Mouse (Mus musculus) granulocyte monocyte progenitor cell, adult 5-6 weeks (primary cell): ENCODE measurements around the gene Gnaq. TPM values are rescaled to one million over a fixed set of nuclear protein-coding genes. Genes with fewer than 3 reads are reported as not detected.

ENCODE experiments used
- ATAC-seq: replicated peaks from 2 replicates; pipeline ENCODE4 v1.8.0; 2016; ENCODE audit warnings: mild to moderate bottlenecking, moderate TSS enrichment, inconsistent platforms; ENCODE audit not compliant: poor library complexity, severe bottlenecking
- total RNA-seq, 2 experiments: library from RNA; stranded (forward) in 1 of 2; stranded (reverse) in 1 of 2; fragments of 200-712, 200-1000 nt in 1 of 2; fragments of >200 nt in 1 of 2; fragmentation: Nextera tagmentation in 1 of 2; gene quantifications; 2 replicates each; pipeline ENCODE4 v1.2.3; 2014 to 2017

Gnaq gene
- total RNA-seq, 2 experiments from 2014 or later, result 12.3 to 21.2 TPM

DNA sequence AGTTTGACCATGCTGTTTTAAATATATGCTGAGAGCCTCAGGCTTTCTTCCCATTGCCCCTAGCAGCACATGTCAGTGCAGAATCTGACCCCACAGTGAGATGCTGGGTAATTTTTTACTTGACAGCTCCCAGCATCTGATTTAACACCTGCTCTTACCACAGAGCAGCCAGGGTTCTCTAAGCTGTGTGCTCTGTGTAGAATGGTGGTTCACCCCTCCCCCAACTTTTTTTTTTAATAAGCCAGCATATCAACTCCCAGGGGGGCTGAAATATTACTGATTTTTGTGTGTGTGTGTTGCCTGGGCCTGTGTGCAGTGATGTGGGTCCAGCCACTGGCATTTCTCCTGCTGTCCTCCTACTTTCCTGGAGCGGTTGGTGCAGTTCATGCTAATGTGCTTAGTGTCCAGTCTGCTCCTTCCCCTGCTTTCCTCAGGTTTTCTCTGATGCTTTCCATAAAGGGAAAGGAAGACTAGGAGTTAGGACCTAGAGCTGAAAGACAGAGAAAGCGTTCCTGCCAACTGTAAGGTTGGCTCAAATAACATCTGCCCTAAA is 159.5 kb downstream of the Gnaq start:
- ATAC-seq, result no peak

DNA sequence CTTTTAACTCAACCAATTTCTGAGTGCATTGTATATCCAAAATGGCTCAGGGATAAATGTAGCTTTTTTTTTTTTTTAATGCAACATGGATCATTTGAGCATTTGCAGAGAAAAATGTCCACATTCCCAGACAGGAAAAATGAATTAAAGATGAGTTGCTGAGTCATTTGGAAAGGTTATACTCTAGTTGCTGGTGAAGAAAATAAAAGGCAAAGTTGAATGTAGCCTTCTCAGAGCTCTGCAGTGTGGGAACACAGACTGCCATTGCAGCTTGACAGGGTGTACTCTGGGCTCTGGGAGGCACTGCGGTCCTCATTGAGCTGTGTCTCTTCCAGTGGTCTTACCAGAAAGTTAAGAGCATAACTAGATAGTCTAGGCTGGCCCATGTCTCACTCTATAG is 160.3 kb downstream of the Gnaq start:
- no peak for ATAC-seq

DNA sequence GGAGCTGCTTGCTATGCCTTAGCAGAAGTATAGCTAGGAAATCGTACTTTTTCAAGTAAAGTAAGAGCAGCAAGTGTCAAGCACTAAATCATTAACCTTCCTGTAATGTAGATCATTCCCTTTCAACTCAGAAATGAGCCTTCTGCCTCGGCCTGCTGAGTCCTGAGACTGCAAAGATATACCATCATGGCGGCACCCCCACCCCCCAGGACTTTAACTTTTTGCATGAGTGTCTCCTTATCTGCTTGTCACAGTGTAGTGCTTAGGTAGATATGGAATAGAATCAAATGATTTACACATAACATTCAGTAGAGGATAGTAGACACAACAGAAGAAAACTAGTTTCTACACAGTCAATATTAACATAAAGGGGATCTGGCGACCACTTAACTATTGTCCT is 167.8 kb downstream of the Gnaq start:
- ATAC-seq, result no peak

DNA sequence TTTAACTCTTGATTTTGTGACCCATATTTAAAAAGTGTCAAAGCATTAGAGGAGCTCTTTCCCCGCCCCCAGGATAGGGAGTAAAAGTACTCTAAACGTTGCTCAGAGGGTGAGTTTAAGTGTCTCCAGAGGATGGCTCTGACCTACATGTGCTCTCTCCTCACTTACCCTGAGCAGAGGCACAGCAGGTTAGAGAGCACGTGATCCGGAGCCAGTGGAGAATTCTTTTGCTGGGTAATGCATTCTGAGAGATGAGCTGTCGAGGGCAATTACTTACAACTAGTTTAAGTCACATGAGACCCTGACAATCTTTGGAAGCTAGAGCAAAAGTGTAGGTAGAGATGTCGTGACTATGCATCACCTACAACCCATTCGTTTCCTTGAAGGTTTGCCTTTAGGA is 168.7 kb downstream of the Gnaq start:
- no peak for ATAC-seq

DNA sequence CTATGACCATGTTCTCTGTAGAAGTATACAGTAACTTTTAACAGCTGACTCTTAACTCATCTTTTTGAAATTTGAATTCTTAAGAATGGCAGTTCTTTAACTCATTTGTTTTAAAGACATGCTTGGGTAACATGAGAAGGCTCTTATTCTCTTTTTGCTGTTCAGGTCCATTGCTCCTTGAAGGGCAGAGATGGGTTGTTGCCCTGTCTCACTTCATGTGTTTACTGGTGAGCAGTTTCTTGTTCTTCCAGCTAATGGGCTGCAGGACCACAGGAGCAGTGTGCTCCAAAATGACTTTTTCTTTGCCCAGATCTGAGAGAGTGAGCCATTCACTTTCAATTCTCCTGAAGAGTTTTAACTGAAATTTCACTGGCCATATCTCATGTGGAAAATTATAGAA is 176.4 kb downstream of the Gnaq start:
- no peak for ATAC-seq

DNA sequence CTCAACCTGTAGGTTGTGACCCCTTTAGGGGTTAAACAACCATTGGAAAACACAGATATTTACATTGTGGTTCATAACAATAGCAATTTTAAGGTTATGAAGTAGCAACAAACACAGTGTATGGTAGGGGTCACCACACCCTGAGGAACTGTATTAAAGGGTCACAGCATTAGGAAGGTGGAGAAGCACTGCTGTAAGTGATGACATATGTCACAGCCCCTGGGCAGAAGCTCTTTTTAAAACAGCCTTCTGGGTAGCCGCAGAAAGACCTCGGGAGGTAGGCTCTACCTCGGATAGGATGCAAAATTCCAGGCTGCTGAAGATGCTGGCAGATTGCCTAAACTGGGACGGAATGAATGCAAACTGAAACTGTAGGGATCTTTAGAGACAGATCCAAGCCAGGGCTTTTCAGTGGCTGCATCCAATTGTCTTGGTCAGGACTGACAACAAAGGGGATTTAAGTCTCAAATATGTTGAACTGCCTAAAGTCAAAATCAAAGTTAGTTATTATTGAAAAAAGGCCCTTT is 181.7 kb downstream of the Gnaq start:
- ATAC-seq, result no peak

DNA sequence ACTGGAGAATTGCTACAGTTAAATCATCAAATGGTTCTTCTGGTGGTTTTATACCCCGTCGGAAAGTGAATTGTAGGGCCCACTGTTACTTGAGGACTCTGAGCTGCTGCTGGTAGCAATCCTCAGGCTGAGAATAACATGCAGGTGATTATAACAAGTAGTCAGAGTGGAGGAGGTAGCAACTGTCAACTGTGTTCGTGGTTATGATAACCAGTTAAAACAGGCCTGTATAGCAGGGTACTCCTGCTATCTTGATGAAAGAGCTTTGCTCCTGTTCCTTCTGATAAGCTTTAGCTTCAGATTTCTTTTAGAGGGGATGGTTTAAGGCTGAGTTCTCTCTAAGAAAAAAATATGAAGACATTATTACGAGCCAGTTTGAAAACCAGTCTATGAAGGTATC is 182.9 kb downstream of the Gnaq start:
- ATAC-seq, result no peak

DNA sequence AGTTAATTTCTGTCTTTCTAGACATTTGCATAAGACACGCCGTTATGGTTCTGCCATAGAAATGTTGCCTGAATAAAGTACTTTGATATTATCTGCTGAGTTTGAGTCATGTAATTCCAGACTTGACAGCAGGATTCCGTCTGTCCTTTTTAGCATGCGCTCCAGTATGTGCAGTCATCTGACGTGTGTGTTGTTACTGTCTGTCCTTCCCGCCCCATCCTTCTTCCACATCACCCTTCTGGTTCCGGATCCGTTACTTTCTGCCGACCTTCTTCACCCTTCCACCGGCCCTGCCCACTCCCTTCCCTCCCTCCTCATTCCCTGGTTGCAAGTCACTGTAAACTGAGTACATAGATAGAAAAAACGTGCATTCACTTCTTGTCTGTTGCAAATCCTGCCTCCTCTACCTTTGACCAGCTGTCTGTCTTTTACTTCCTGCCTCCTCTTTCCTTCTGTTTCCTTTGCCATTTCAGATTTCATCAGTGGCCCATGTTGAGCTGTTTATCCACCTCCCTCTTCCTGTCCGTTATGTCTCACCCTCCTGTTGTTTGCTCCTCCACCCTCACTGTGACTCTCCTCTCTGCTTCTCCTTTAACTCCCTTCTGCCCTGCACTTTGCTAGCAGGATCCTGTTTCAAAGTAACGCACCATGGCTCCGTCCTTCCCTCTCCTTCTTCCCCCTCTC is 185.6 kb downstream of the Gnaq start:
- ATAC-seq, result peak; percentile 80

DNA sequence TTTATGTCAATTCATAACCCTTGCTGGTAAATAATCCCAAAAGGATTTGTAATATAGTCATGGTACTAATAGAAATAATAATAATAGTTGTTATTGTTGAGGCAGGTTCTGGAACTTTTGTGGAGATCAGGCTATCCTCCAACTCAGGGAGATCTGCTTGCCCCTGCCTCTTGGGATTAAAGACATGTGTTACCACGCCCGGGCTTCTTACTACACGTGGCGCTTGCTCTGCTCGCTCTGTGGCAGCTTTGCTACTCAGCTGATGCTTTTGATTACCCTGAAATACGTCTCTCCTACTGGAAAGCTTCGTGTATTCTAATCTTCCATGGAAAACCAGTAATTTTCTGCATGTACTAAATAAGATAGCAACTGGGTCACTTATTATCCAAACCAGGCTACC is 187.4 kb downstream of the Gnaq start:
- ATAC-seq, result no peak

DNA sequence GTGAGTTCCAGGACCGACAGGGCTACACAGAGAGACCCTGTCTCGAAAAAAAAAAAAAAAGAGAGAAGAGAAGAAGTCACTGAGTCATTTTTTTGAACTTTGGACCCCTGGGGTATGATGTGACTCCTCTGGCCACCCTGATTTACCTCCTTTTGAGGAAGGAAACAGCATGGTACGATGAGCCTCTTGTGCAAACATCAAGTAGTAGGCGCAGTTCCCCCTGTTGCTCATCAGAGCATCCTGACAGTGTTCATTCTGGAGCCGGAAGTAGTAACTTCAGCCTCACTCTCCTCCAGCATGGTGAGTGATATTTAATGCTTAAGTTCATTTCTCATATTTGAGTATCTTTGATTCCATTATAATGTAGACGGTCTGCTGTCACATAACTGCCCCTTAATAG is 190.4 kb downstream of the Gnaq start:
- ATAC-seq, result peak; percentile 75

DNA sequence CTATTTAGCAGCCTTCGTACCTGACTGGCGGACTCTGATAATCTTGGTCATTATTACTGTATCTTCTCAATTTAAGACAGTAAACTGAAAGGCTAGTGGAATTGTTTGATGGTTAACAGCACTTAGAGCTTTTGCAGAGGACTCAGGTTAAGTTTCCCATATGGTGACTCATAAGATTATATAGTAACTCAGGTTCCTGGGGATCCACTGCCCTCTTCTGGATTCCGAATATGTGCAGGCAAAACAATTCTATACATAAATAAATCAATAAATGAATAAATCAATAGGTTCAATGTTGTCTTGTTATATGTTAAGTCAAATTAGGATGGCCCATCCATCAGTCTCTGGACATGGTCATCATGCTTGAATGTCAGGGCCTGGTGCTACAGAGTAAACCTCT is 191.6 kb downstream of the Gnaq start:
- no peak for ATAC-seq

DNA sequence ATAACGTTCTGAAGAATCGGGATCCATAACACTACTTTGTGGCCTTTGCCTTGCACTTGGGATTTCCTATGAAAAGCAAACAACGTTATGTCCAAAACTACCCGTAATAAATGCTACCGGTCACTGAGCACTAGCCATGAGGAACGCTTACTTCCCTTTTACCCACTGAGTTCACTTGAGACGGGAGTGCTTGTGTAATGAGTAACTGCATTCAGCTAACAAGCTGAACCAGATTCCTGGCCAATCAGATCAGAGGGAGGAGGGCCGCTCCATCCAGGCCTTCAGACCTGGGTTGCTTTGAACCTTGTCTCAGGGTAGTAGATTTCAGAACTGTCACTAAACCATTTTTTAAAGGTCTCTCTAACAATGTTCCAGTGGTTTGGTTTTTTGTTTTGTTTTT is 193.3 kb downstream of the Gnaq start:
- peak; percentile 72 for ATAC-seq

DNA sequence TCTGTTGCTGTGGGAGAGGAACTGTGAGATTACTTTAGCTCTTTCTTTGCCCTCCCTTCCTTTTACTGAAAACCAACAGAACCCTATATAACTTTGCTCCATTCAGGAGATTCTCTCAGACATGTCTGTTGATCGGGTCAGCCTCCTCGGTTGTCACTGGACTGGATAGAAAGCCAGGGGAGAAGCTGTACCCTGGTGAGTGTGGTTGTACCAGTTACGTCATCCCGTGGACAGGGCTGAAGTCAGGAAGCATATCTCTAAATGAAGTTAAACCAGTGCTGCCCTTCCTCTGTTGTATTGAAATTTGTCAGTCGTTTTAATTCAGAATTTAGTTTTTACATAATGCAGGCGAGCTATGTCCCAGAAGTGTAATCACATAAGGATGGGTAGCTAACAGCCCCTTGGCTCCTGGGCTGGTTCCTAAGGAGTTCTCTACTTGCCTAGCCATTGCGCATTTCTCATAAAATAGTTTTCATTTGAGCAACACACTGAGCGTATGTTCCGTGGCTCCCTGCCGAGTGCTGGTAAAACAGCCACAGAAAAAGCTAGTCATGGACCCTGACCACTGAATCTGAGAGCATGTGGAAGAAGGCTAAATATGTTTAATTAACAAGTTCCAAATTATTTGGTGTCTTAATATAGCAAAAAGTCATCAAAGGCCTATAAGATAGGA is 194.9 kb downstream of the Gnaq start:
- 0 out of 2 replicates have a peak, but pooled peaks have one; percentile 20 for ATAC-seq

DNA sequence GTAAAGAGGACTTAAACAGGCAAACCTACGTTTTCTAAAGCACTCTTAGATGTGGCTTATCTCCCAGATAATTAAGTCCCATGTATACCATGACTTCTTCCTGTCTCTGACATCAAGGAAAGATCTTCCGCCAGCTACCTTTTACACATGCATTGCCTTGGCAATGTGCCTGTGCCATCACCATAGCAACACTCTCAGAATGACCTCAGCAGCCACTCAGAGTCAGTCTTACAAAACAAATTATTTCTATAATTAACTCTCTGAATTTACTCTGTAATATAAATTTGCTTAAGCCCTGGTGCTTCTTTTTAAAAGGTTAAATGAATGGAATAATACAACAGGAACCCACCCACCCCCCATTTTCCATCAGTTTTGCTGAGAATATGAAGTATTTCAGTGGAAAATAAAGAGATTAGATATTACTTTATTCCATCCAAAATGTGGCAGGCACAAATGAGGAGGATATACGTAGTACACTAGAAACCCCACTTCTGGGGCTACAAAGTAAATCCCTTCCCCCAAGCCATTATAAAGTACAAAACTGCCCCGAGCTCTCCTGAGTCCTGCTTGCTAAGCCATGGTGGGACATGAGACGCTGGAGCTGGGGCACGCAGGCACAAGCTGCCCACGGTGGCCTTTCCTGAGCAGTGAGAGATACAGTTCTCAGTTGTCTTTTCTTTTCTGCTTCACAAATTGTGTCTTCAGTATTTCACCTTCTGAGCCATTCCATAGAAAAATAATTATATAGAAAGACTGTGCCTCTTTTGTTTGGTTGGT is 195.6 kb downstream of the Gnaq start:
- 0 out of 2 replicates have a peak, but pooled peaks have one; percentile 16 for ATAC-seq

DNA sequence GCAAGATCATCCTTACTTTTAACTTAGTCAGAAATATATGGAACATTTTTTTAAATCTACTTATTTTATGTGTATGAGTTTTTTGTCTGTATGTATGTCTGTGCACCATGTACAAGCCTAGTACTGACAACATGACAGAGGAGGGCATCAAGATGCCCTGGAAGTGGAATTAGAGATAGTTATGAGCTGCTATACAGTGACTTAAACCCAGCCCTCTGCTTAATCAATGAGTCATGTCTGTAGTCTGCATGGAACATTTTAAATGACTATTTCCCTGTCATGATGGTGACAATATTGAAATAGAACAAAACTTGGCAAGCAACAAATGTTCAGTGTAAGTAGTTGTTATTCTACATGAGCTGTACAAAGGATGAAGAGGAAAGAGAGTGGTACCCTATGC is 196.4 kb downstream of the Gnaq start:
- no peak for ATAC-seq

DNA sequence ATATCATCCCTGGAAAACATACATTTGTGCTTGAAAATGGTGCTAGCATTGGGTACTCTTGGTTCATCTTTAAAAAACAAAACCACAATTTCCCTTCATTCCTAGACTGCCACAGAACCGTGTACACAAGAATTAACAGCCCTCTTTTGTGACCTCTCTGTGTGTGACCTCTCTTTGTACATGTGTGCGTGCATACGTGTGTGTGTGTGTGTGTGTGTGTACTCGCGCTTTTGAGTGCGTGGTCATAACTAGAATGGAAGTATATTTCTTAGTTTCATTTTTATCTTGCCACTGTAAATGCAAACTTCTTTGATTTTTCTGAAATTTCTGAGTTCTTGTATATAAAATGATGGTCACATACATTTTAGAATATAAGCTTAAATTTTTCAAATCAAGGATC is 197.0 kb downstream of the Gnaq start:
- ATAC-seq, result no peak

DNA sequence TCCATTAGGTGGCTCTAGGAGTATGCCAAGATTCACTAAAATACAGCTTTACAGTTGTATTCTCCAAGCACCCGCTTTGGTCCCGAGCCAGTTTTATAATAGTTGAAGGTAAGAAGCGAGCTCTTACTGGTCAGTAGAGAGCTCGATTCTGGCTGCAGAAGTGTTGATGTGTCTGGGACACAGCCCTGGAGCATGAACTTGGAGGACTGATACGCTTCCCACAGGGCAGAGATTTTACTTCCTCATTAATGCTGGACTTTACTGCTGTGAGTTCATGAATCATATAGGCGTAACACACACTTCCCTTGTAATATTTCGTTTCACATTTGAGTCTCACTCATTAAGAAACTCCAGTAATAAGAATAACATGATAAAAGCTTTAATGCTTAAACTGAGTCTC is 197.5 kb downstream of the Gnaq start:
- peak; percentile 74 for ATAC-seq

DNA sequence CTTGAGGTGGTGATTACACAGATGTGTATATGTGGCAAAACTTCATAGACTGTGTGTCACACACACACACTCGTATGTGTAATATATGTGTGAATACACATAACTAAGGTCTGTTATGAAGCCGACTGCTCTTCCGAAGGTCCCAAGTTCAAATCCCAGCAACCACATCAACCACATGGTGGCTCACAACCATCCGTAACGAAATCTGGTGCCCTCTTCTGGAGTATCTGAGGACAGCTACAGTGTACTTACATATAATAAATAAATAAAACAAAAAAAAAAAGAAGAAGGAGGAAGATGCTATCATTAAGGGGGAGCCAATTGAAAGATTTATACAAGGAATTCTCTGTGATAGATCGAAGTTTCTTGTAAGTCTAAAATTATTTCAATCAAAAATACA is 198.4 kb downstream of the Gnaq start:
- ATAC-seq, result no peak

DNA sequence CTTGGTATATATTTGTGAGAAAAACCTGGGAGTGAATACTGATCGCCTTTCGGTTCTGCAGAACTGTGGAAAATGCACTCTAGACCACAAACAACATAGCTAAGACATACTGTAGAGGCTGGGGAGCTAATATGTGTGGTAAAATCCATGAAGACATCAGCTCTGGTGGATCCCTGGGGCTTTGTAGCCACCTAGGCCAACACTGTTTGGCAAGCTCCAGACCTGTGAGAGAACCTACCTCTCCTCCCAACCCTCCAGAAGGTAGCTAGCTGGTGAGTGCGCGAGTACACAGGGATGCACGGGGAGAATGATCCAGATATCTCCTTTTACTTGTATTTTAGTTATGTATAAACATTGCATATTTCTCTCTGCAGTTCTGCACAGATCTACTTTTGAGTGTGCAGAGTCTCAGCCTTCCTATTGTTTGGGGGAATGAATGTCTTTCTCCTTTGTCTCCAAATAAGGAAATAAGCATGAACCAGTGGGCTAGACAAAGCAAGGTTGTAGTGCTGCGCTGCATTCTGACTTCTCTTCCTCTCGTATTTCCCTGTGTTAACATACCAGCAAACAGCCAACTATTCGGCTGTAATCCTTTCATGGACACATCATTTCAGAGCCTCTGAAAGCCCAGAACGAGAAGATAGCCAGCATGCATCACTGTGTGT is 205.4 kb downstream of the Gnaq start:
- ATAC-seq, result no peak

DNA sequence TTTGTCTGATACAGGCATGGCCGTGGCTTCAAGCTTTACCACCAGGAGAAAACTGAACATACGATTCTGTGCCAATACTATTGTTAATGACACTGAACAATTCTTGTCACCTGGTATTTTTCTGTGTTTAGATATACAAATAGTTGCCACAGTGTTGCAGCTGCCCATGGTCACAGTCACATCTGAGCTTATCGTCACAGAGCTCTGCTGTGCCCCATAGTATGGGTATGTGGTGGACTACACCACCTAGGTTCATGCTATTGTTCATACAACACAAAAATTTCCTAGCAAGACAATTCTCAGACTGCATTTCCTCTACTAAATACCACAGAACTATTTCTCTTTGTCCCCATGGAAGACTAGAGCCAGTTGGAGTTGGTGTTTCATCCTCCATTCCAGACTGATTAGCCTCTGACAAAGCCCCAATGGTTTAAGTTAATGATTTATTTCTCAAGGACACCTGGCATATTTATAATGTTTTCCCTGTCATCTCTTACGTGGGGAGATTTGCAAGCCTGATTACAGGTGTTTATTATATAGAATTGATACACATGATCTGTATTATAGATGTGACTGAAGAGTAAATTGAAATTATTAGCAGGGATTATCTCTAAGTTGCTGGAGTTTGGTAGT is 207.4 kb downstream of the Gnaq start:
- ATAC-seq, result no peak
